Mouse (Mus musculus) erythroid progenitor cell, adult 5-6 weeks (primary cell): ENCODE results near the gene Sema6c. TPM values are rescaled to one million over a fixed set of nuclear protein-coding genes. Genes with fewer than 3 reads are reported as not detected.
"Not testable (repeated sequence)": the region's sequence is repeated elsewhere in the genome, so short reads cannot be mapped to it uniquely, and the experiment has no call there.

Experiments
- ATAC-seq: replicated peaks from 2 replicates; pipeline ENCODE4 v1.8.0; 2016; ENCODE audit warnings: moderate number of reproducible peaks, mild to moderate bottlenecking, moderate TSS enrichment, inconsistent platforms; ENCODE audit not compliant: poor library complexity, low FRiP score, severe bottlenecking
- total RNA-seq, 2 experiments: library from RNA; stranded (forward) in 1 of 2; stranded (reverse) in 1 of 2; fragments of 150-400 nt in 1 of 2; fragments of 186-747, 209-891 nt in 1 of 2; gene quantifications; 2 replicates each; pipeline versions ENCODE4 v1.2.3 to v1.2.4; 2015 to 2017; ENCODE audit warnings: low replicate concordance in 2 of 2

Sema6c gene
- total RNA-seq (2015; ENCODE audit: low replicate concordance) (not detected in 2 replicates), total RNA-seq (2017; ENCODE audit: low replicate concordance) (not detected in 2 replicates)

DNA sequence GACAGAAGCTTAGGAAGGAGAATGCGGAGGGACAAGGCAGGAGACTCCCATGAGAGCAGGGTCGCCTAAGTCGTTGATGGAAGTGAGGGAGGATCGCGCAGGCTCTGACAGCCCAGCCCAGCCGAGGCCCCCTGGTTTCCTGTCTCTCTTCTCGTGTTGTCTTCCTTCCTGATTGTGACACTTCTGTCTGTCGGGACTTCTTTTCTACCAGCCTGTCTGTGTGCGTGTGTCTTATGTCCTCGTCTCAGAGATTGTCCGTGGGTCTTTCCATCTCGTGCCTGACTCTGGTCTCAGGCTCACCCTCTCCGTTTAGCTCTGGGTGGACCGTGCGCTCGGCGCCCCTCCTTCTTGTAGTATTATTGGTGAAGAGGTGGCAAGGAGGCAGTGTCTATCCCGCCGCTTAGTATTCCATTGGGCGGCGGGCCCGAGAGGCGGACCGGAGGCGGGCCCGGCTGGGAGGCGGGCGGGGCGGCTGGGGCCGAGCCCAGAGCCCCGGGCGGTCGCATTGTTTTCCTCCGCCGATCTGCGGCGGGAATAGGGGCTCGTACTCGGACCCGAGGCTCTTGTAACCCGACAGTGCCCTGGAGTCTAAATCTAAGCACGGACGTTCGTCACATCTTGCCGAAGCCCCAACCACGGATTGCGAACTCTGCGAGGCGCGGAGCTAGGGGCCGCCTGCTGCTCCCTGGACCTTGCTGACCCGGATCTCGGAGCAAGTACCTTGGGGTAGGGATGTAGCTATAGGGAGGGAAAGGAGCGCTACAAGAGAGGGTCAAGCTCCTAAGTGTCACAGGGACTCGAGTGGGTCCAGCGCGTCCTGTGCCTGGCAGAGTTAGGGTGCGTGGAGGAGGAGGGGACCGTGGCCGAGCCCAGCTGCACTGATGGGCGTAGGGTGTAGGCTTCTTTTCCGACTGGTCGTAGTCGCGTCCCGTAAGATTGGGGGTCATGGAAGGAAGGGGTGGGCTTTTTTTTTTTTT is at the start of gene Sema6c:
TSS of gene Sema6c (plus strand) at position 471 of the 977 bp plus-strand sequence.
- ATAC-seq = peak; percentile 98

DNA sequence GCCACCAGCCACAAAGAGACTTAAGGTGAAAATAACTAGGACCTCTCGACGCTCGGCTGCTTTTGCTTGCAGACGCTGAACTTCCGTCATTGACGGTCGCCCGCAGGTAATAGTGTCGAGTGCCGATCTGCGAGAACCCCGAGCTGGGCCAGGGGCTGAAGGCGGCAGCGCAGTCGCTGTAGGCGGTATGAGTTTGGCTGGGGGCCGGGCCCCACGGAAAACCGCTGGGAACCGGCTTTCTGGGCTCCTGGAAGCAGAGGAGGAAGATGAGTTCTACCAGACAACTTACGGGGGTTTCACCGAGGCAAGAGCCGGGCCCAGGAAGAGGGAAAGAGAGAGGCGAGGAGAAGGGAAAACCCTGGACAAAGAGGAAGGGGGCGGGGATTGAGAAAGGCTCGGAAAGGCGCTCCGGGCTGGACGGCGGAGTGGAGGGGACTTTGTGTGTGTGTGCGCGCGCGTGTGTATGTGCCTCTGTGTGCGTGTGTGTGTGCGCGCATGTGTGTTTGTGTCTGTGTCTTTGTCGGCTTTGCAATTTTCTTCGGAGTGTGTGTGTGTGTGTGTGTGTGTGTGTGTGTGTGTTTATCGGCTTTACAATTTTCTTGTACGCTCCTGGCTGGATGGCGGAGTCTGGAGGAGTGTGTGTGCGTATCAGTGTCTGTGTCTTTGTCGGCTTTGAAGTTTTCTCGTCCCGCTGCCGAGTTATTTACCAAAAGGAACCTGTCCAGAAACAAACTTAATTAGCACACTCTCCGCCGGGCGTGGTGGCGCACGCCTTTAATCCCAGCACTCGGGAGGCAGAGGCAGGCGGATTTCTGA is 49.1 kb upstream of the Sema6c start, which contains the start of gene Vps72:
TSS of gene Vps72 (plus strand) at position 112 of the 816 bp plus-strand sequence.
- peak; percentile 68 for ATAC-seq

DNA sequence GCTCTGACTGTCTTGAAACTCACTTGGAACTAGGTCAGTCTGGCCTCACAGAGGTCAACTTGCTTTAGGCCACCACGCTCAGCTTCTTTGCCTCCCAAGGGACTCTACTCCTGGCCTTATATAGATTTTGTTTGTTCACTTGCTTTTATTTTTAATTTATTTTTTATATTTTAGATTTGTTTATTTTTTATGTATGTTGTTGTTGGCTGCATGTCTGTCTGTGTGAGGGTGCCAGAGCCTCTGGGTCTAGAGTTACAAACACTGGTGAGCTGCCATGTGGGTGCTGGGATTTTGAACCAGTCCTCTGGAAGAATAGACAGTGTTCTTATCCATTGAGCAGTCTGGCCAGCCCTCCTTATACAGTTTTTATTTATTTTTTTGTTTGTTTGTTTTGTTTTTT is 47.5 kb upstream of the Sema6c start:
- no peak for ATAC-seq

DNA sequence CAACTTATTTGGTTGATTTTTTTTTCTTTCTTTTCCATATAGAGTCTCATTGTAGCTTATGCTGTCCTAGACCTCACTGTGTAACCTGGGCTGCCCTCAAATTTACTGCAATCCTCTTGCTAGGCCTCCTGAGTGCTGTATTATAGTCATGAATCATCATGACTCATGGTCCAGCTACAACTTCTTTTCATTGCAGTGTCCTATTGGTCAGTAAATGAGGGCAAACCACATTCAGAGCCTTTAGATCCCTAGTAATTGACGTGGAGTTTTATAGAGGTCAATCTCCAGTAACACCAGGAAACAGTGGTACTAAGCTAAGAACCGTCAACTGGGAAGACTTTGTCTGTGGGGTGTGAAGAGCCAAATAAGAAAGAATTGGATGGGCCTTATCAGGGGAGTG is 42.5 kb upstream of the Sema6c start:
- ATAC-seq = no peak

DNA sequence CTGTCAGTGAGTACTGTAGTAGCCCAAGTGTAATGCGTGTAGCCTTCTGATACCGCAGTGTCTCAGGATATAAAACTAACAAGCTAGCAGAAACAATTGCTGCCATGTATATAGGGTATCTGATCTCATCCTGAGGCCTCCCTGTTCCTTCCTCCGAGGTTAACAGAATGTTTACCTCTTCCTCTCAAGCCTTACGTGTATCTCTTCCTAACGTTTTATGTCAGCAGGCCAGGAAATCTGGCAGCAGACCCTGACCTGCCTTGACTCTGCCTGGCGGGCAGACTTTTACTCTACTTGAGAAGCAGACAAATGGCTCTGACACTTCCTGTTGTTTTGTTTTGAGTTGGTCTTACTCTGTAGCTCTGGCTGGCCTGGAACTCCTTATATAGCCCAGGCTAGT is 38.7 kb upstream of the Sema6c start:
- no peak for ATAC-seq

DNA sequence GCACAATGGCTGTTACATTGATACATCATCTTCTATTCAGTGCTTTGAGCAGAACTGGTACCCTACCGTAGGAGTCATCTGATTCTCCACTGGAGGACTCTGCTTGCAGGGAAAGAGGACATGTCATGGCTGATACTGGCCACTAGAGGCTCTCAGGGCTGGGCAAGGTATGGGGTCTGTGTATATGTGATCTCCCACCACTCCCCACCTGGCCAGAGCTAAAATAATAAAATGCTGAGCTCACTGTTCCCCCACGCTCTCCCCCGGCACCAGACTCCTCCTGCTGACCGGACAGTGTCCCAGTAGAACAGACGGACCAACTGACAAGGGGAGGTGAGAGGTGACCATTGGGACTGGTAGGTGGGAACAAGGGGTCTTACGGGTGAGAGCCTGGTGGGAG is 36.0 kb upstream of the Sema6c start, which contains the start of gene Tmod4:
TSS of gene Tmod4 (plus strand) at position 231 of the 400 bp plus-strand sequence.
- ATAC-seq = peak; percentile 47; the same call in 1 of the 2 replicates

DNA sequence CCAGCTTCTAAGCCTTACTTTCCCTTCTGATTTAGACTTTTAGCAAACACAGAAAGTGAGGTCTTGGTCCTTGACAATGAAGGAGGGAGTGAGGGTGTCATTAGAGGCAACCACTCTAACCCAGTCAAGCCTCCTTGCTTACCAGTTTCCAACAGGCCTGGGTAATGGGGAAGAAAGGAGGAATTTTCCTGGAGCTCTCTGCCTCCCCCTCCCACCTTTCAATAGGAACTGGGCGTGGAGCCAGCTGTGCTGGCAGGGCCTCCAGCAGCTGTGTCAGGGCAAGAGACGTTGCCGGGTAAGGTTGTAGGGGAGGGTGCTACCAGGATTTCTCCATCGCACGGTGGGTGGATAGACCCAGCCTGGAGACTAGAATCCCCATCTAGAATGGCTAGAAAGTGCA is 35.3 kb upstream of the Sema6c start:
- ATAC-seq = no peak

DNA sequence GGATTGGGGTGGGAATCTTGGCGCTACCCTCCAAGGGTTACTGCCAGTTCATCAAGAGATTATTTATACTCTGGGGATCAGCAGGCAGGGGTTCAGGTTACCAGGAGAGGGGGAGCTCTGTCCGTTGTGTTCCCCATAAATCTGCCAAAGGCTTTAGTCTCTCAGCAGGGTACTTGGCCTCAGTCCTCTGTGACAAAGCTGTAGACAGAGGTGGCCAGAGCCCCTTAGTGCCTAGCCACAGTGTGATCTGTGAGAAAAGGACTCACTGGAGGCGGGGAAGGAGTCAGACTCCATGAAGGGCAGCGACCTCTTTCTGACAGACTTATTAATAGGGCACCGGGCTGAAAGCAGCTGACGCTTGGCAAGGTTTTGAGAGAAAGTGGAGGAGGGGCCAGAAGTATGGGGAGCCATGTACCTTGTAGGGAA is 31.0 kb upstream of the Sema6c start:
- no peak for ATAC-seq

DNA sequence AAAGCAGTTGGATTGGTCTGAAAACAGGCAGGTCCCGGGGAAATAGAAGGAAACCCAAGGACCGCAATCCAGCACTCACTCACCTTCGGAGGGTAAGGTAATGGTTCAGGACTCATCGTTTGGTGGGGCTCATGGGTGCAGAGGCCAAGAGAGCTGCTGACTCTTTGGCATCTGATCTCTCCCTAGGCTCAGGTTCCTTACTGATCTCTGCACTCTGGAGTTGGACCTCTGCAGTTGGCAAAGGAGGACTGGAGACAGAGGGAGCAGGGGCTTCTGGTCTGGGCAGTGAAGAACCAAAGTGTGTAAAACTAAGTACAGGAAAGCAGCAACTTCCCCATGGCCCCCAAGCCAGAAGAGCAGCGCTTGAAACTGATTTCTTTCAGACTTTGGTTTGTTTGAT is 30.2 kb upstream of the Sema6c start:
- no peak for ATAC-seq

DNA sequence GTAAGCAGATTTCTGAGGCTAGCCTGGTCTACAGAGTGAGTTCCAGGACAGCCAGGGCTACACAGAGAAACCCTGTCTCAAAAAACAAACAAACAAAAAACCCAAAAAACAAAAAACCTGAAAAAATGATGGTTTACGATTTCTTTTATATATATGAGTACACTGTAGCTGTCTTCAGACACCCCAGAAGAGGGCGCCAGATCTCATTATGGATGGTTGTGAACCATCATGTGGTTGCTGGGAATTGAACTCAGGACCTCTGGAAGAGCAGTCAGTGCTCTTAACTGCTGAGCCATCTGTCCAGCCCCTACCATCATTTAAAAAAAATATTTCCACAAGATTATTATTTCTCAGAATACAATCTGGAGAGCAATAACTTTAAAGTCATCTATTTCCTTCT is 27.9 kb upstream of the Sema6c start:
- not testable (repeated sequence) for ATAC-seq

DNA sequence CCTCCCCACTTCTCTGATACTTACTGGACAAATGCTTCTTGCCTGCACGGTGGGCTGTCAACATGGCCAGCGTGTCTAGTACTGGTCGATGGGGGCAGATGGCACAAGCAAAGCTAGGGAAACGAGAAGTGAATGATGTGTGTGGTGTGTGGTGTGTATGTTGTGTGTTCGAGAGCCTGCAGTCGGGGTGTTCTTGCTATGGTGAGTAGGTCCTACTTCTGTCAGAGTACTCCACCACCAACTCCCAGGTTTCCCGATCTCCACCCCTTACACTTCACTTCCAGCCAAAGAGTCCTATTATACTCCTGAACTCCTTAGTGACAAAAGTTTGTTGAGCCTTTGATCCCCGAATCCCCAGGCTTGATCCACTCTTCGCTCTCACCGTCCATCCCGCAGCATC is 27.1 kb upstream of the Sema6c start:
- ATAC-seq = no peak

DNA sequence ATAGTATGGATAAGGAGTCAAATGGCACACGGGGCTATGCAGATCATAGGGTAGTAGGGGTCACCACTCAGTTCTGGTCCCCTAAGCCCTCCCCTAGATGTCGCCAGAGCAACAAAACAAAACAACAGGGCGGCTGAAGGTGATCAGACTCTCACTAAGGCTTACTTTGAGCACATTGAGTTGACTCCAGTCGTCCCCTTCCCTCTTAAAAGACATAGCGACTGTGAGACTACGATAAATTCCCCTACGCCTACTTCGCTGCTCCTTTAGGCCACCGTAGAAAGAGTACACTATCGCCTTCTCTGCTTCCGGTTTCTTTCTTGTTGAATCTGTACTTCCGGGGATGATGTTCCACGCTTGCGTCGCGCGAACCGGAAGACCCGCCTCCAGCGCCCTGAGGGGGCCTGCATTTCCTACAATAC is 26.6 kb upstream of the Sema6c start, which contains the start of the genes Scnm1 and Lysmd1:
TSS of gene Scnm1 (minus strand) at position 332 of the 422 bp plus-strand sequence.
TSS of gene Lysmd1 (plus strand) at position 409 of the 422 bp plus-strand sequence.
- ATAC-seq = peak; percentile 94

DNA sequence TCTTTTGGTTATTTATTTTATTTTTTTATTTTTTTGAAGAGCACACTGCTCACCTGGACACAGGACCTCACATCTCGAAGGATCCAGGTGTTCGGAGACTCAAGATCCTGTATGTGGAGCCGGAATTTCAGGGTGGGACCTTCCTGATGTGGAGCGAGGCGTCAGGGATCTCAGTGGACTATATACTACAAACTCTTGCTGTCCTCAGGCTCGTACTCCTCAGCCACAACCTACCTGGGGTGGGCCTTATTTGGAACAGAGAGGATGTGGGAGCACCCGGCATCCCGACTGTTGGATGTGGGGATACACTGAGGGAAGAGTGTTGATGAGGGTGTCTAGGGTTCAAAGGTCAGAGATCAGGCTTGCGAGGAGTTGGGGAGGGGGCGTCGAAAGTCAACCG is 26.1 kb upstream of the Sema6c start:
- peak; percentile 58 for ATAC-seq

DNA sequence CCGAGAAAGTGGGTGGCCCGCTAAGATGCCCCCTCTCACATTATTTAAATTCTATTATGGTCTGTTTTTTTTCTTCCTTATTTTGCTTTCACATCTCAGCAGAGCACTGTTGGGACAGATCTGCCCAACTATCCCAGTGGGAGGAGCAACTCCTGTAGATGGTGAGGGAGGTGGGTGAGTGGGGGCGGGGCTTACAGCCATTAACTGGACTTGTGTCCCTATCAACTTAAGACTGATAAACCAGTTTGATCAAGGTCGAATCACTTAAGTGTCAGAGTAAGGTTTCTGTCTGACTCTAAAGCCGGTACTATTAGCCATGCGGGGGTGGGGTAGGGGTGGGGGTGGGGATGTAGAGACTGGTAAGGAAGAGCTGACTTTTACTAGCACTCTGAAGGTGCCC is 25.2 kb upstream of the Sema6c start:
- peak; percentile 55; the same call in 1 of the 2 replicates for ATAC-seq

DNA sequence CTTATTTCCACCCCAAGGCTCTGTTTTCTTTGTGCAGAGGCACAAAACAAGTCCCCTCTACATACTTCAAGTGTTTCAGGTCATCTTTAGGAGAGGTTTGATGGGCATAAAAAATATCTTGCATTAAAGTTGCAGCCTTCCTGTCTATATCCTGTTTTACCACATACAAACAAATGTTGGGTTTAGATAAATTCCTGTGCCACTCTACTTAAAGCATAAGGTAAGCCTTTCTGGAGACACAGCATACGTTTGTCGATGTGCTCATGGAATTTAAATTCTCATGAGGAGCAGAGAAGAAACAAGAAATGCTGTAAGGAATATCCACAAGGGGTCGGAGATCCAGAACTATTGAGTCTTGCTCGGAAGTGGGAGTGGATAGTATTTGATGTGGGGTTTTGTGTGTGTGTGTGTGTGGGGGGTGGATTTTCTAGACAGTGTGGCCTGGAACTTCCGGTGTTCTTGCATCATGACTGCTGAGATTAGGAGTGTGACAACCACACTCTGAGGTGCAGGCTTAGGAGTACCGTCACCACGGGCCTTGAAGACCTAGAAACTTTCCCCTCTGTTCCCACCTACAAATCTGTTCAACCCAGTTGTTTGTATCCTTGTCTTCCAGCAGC is 24.7 kb upstream of the Sema6c start:
- ATAC-seq = no peak

DNA sequence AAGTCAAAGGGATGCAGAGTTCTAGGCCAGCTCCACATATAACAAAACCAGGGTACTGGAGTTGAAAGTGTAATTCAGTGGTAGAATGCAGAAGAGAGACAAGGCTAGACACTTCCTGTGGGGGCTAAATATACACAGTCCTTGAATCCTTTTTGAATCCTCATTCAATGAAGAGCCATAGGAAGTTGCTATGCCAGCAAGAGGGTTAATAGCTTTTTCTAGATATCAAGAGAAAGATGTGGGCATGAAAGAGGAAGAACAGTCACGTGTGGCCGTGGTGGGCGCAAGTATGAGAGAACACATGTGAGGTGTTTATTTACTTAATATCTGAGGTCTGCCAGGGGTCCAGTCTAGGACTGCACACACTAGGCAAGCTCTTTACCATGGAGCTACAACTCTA is 23.9 kb upstream of the Sema6c start:
- ATAC-seq = no peak

DNA sequence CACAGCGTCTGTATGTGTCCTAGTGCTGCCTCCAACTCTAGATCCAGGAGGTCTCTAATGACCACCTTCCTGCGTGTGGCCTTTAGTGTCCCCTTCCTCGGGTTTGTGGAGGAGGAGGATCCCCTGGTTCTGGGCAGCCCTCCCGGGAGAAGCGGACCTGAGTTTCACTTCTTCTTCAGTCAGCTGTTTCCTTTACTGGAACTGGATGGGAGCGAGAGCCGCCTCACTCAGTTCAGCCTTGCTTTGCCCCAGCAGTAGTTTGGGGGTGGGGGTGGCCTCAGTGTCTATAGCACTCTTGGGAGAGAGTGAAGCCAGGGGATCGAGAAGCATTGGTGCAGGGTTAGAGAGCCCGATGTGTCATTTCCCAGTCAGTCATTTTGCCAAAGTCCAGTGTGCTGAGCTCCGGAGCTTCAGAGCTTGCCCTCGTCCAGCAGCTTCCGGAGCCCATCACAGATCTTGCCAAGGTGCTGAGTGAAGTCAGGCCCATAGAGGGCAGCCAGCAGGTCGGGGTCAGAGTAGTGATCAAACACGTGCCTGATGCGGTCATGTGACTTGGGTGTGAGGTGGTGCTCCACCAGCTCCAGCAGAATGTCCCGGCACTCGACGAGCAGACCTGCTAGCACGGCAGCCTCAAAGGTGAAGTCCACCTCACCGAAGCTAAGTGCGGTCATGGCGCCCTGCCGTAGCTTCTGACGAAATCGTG is 20.5 kb upstream of the Sema6c start:
- ATAC-seq = no peak

DNA sequence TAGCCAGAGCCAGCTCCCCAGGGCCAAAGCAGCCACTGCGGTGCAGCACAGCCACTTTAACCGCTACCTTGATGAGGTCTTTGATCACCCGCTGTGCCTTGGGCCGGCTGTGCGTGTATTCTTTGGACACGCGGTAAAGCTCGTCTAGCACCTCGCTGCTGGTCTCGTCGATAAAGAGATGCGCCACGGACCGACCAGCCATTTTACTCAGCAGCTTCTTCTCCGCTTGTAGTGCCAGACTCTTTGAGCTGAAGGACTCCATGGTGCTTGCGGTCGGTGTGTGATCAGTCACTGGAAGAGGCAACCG is 20.0 kb upstream of the Sema6c start:
- ATAC-seq = no peak

DNA sequence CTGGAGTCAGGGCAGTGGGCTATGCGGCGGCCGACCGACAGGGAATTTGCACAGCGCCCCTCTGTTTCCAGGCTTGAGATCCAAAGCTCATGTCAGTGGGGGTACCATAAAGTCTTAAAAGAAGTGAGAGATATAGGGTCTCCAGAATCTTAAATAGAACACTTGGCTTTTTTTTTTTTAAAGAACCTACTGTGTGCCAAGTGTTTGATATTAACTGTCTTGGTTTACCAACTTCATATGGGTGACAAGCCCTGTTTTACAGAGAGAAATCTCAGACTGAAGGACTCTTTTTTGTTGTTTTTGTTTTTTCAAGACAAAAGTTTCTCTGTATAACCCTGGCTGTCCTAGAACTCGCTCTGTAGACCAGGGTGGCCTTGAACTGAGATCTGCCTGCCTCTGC is 19.5 kb upstream of the Sema6c start:
- ATAC-seq = no peak
